Mouse (Mus musculus) gastrocnemius, postnatal 25 days (tissue): Measurements from ENCODE around the gene Bckdhb. TPM values are rescaled to one million over a fixed set of nuclear protein-coding genes. Genes with fewer than 3 reads are reported as not detected.
"Not testable (repeated sequence)": the region's sequence is repeated elsewhere in the genome, so short reads cannot be mapped to it uniquely, and the experiment has no call there.

Experiments used
- DNase-seq: peaks from one replicate; pipeline ENCODE4 v3.0.0; 2022
- total RNA-seq, 2 experiments: library from RNA; stranded (reverse); gene quantifications; 1 replicate in 1 of 2; 2 replicates in 1 of 2; pipeline ENCODE4 v1.2.3; 2021

Gene Bckdhb
- total RNA-seq, 2 experiments from 2014 or later, result 32.9 to 37.9 TPM

GRCm38 (mm10) chr9:84045632-84046031, 120.7 kb downstream of the Bckdhb start:
- DNase-seq, result no peak

- DNase-seq, result no peak
Observed at GRCm38 (mm10) chr9:84046334-84046733, 121.4 kb downstream of the Bckdhb start.

GRCm38 (mm10) chr9:84046961-84047360, 122.0 kb downstream of the Bckdhb start:
- DNase-seq, result no peak

- DNase-seq, result no peak
Observed at GRCm38 (mm10) chr9:84047436-84047835, 122.5 kb downstream of the Bckdhb start.

- DNase-seq, result no peak
Observed at GRCm38 (mm10) chr9:84049142-84049541, 124.2 kb downstream of the Bckdhb start.

- DNase-seq, result no peak
Observed at GRCm38 (mm10) chr9:84050867-84051635, 126.1 kb downstream of the Bckdhb start.

GRCm38 (mm10) chr9:84055125-84055807, 130.3 kb downstream of the Bckdhb start:
- DNase-seq, result no peak

- not testable (repeated sequence) for DNase-seq
Observed at GRCm38 (mm10) chr9:84060781-84061180, 135.8 kb downstream of the Bckdhb start.

- no peak for DNase-seq
Observed at GRCm38 (mm10) chr9:84063617-84064016, 138.7 kb downstream of the Bckdhb start.

- DNase-seq, result no peak
Observed at GRCm38 (mm10) chr9:84064113-84064512, 139.2 kb downstream of the Bckdhb start.

GRCm38 (mm10) chr9:84070247-84070646, 145.3 kb downstream of the Bckdhb start:
- no peak for DNase-seq

- no peak for DNase-seq
Observed at GRCm38 (mm10) chr9:84070740-84071139, 145.8 kb downstream of the Bckdhb start.

GRCm38 (mm10) chr9:84072534-84072933, 147.6 kb downstream of the Bckdhb start:
- no peak for DNase-seq

- no peak for DNase-seq
Observed at GRCm38 (mm10) chr9:84073237-84073636, 148.3 kb downstream of the Bckdhb start.

GRCm38 (mm10) chr9:84083551-84083950, 158.6 kb downstream of the Bckdhb start:
- no peak for DNase-seq

- DNase-seq, result no peak
Observed at GRCm38 (mm10) chr9:84084686-84085085, 159.7 kb downstream of the Bckdhb start.

GRCm38 (mm10) chr9:84090316-84091063, 165.5 kb downstream of the Bckdhb start:
- DNase-seq, result no peak

GRCm38 (mm10) chr9:84092994-84093393, 168.0 kb downstream of the Bckdhb start:
- no peak for DNase-seq

- DNase-seq, result peak; percentile 71
Observed at GRCm38 (mm10) chr9:84094111-84094510, 169.2 kb downstream of the Bckdhb start.

GRCm38 (mm10) chr9:84096484-84097015, 171.6 kb downstream of the Bckdhb start:
- no peak for DNase-seq

- no peak for DNase-seq
Observed at GRCm38 (mm10) chr9:84103344-84103743, 178.4 kb downstream of the Bckdhb start.

GRCm38 (mm10) chr9:84106438-84106837, 181.5 kb downstream of the Bckdhb start:
- DNase-seq, result no peak
